Mouse (Mus musculus) embryonic facial prominence, embryonic 15.5 days (tissue): Measurements from ENCODE around the gene Spib. TPM values are rescaled to one million over a fixed set of nuclear protein-coding genes. Genes with fewer than 3 reads are reported as not detected.
A peak's percentile ranks its signal among the peaks of the same experiment; 100 is the strongest.

Experiments
- ATAC-seq: fragments of 200-750 bp; cut with Nextera tagmentation; 2 replicates; pipeline ENCODE4 v1.8.0; 2017; ENCODE audit warnings: low read depth, moderate TSS enrichment; ENCODE audit not compliant: insufficient number of reproducible peaks, low FRiP score, low TSS enrichment
- H3K27ac ChIP-seq: fragments of 300-500 bp; sonication (generic); replicated peaks from 2 replicates; pipeline ENCODE4 v1.5.1; 2015; ENCODE audit warnings: mild to moderate bottlenecking, inconsistent platforms
- H3K27me3 ChIP-seq: fragments of 300-500 bp; sonication (generic); 2 replicates; pipeline ENCODE4 v1.6.1; 2015; ENCODE audit warnings: inconsistent platforms
- H3K36me3 ChIP-seq: fragments of 300-500 bp; sonication (generic); 2 replicates; pipeline ENCODE4 v1.6.1; 2015; ENCODE audit warnings: mild to moderate bottlenecking, inconsistent platforms
- H3K4me1 ChIP-seq: fragments of 300-500 bp; sonication (generic); 2 replicates; pipeline ENCODE4 v1.6.1; 2015; ENCODE audit warnings: inconsistent platforms
- H3K4me2 ChIP-seq: fragments of 300-500 bp; sonication (generic); replicated peaks from 2 replicates; pipeline ENCODE4 v1.6.1; 2015; ENCODE audit warnings: mild to moderate bottlenecking, inconsistent platforms
- H3K4me3 ChIP-seq: fragments of 300-500 bp; sonication (generic); replicated peaks from 2 replicates; pipeline ENCODE4 v1.5.1; 2015; ENCODE audit warnings: mild to moderate bottlenecking, inconsistent platforms
- H3K9ac ChIP-seq: fragments of 300-500 bp; sonication (generic); 2 replicates; pipeline ENCODE4 v1.6.1; 2015; ENCODE audit warnings: inconsistent platforms
- H3K9me3 ChIP-seq: fragments of 300-500 bp; sonication (generic); replicated peaks from 2 replicates; pipeline ENCODE4 v1.6.1; 2016; ENCODE audit warnings: inconsistent platforms
- whole genome bisulfite sequencing: fragments of 180-500 bp; shearing (Covaris S2); methylation state at CpG from one replicate; pipeline ENCODE4 v1.1.7; 2015; 5-methylcytosine and 5-hydroxymethylcytosine counted together
- polyA plus RNA-seq: library from polyadenylated mRNA; unstranded; fragments of >200 nt; fragmentation: Nextera tagmentation; extraction: Ambion mirVana; gene quantifications from 2 replicates; pipeline ENCODE4 v1.2.1, GENCODE M21; 2015

Gene Spib
- polyA plus RNA-seq, 1 experiment from 2014 or later, result 1.4 TPM

- WGBS, result 18% methylated on average over 5 of the region's 5 CpGs
- ATAC-seq, result no peak
- Histone ChIP-seq H3K9me3 (no peaks in the 10 kb centered on the region), H3K36me3 (peaks cover 34% of the 10 kb centered on the region), H3K4me1 (peaks cover 22% of the 10 kb centered on the region), H3K27ac (peak overlapping the region; percentile 86; the same call in 1 of the 2 replicates), H3K4me2 (peak overlapping the region; percentile 87), H3K4me3 (peak overlapping the region; percentile 70), H3K27me3 (no peaks in the 10 kb centered on the region), H3K9ac (peak overlapping the region; percentile 51)
Measured at GRCm38 (mm10) chr7:44547725-44548124, 15.9 kb upstream of the Spib start.

DNA sequence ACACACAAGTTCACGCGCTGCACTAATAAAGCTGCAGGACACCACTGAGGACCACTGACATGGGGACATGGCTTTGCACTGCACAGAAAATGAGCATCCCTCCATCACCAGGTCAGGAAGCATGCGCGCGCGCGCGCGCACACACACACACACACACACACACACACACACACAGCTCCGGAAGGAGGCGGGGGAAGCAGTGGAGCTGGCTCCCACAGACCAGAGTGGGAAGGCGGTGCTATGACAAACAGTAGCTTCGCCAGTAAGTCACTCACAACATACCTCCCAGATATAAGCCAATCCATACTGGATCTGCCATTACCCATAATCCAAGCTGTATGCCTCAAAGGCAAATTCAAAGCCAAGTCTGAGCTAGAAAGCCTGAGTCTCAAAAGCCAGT lies 15.2 kb upstream of the Spib start:
- Histone ChIP-seq H3K4me3 (peak overlapping the region; percentile 70; the same call in 1 of the 2 replicates), H3K36me3 (peaks cover 37% of the 10 kb centered on the region), H3K27ac (no peak overlapping the region), H3K9me3 (no peaks in the 10 kb centered on the region), H3K4me2 (peak overlapping the region; percentile 87), H3K27me3 (no peaks in the 10 kb centered on the region), H3K9ac (no peak overlapping the region; the same call in 1 of the 2 replicates), H3K4me1 (peaks cover 18% of the 10 kb centered on the region)
- ATAC-seq, result no peak
- WGBS, result 90% methylated on average over 13 of the region's 13 CpGs

- H3K9me3 ChIP-seq, result no peaks in the 10 kb centered on the region
- 94% methylated on average over 3 of the region's 3 CpGs for WGBS
- no peak for ATAC-seq
- no peak overlapping the region for H3K4me3 ChIP-seq
- H3K27ac ChIP-seq, result no peak overlapping the region
- no peaks in the 10 kb centered on the region for H3K27me3 ChIP-seq
- no peak overlapping the region for H3K4me2 ChIP-seq
- H3K9ac ChIP-seq, result no peak overlapping the region
- H3K36me3 ChIP-seq, result peaks cover 37% of the 10 kb centered on the region
- H3K4me1 ChIP-seq, result peaks cover 18% of the 10 kb centered on the region
Measured at GRCm38 (mm10) chr7:44546274-44546673, 14.4 kb upstream of the Spib start.

DNA sequence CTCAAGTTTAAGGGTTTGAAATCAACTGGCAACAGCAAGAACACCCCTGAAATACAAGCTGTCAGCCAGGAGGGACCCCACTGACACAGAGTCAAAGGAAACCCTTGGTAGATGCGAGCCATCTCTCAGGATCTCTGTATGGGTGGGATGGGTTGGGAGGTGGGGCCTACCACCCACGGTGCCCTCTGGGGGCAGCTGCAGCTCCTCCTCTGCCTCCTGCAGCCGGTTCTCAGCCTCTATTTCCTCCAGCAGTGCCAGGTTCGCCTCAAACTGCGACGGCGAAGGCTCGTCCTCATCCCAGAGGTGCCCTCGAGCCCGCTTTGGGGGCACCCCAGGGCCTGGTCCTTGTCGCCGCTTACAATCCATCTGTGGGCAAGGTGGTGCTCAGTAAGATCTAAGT lies 11.2 kb upstream of the Spib start:
- Histone ChIP-seq H3K4me3 (no peak overlapping the region), H3K4me2 (no peak overlapping the region), H3K27me3 (no peaks in the 10 kb centered on the region), H3K36me3 (peaks cover 49% of the 10 kb centered on the region), H3K4me1 (peaks cover 12% of the 10 kb centered on the region), H3K27ac (no peak overlapping the region), H3K9me3 (no peaks in the 10 kb centered on the region), H3K9ac (no peak overlapping the region)
- no peak for ATAC-seq
- WGBS, result 74% methylated on average over 12 of the region's 12 CpGs

DNA sequence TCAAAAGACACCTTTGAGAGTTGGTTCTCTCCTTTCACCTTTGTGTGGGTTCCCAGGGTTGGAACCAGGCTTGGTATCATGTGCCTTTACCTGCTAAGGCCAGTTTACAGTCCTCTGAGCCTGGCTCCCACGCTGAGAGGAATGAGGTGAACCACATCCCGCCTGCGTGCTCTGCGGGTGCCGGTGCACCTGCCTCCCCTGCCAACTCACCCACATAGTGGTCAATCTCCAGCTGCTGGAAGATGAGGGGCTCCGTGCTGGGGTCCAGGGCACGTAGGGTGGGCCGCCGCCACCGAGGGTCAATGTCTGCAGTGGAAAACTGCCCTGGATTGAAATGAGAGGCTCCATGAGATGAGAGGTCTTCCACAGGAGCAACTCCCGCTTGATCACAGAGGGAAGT lies 10.7 kb upstream of the Spib start:
- 91% methylated on average over 11 of the region's 11 CpGs for WGBS
- H3K27ac ChIP-seq, result no peak overlapping the region
- no peak overlapping the region for H3K4me3 ChIP-seq
- no peaks in the 10 kb centered on the region for H3K9me3 ChIP-seq
- H3K27me3 ChIP-seq, result no peaks in the 10 kb centered on the region
- no peak overlapping the region for H3K9ac ChIP-seq
- H3K36me3 ChIP-seq, result peaks cover 54% of the 10 kb centered on the region
- ATAC-seq, result no peak
- peaks cover 7% of the 10 kb centered on the region for H3K4me1 ChIP-seq
- no peak overlapping the region for H3K4me2 ChIP-seq

- Histone ChIP-seq H3K27me3 (no peaks in the 10 kb centered on the region), H3K36me3 (peaks cover 87% of the 10 kb centered on the region), H3K27ac (no peak overlapping the region), H3K9me3 (no peaks in the 10 kb centered on the region), H3K4me2 (no peak overlapping the region), H3K4me1 (no peaks in the 10 kb centered on the region), H3K9ac (no peak overlapping the region), H3K4me3 (no peak overlapping the region)
- no peak for ATAC-seq
- WGBS, result 90% methylated on average over 41 of the region's 41 CpGs
Measured at GRCm38 (mm10) chr7:44538756-44539624, 7.1 kb upstream of the Spib start.

GRCm38 (mm10) chr7:44537496-44537895 lies 5.6 kb upstream of the Spib start:
- no peaks in the 10 kb centered on the region for H3K27me3 ChIP-seq
- no peak overlapping the region for H3K27ac ChIP-seq
- no peaks in the 10 kb centered on the region for H3K9me3 ChIP-seq
- no peak for ATAC-seq
- WGBS, result 91% methylated on average over 13 of the region's 13 CpGs
- H3K4me2 ChIP-seq, result no peak overlapping the region
- H3K4me1 ChIP-seq, result 0 out of 2 replicates have a peak, but pooled peaks cover 5% of the 10 kb centered on the region
- H3K36me3 ChIP-seq, result peaks cover 93% of the 10 kb centered on the region
- no peak overlapping the region for H3K4me3 ChIP-seq
- no peak overlapping the region for H3K9ac ChIP-seq

- peaks cover 88% of the 10 kb centered on the region for H3K36me3 ChIP-seq
- H3K9me3 ChIP-seq, result no peaks in the 10 kb centered on the region
- peaks cover 5% of the 10 kb centered on the region; the same call in 1 of the 2 replicates for H3K4me1 ChIP-seq
- no peak for ATAC-seq
- no peak overlapping the region for H3K4me3 ChIP-seq
- WGBS, result 82% methylated on average over 7 of the region's 7 CpGs
- no peak overlapping the region for H3K4me2 ChIP-seq
- H3K27ac ChIP-seq, result no peak overlapping the region
- H3K9ac ChIP-seq, result no peak overlapping the region
- H3K27me3 ChIP-seq, result no peaks in the 10 kb centered on the region
Measured at GRCm38 (mm10) chr7:44537009-44537408, 5.1 kb upstream of the Spib start.

DNA sequence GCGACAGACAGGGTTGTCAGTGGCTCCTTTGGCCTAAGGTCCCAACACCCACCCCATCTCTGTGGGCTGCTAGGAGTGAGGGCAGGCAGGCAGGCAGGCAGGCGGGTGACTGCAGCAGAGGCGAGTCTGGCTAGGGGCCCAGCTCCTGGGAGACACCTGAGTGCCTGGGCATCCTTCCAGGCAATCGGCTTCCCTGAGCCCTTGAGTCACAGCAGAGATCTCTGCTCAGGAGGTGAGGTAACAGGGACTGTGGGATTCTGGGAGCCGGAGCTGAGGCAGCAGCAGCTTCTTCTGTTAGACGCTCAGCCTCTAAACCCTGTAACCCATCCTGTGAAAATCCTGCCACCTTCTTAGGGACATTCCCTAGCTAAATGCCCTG lies 4.7 kb upstream of the Spib start:
- Histone ChIP-seq H3K27ac (no peak overlapping the region), H3K4me2 (no peak overlapping the region), H3K9ac (no peak overlapping the region), H3K9me3 (no peaks in the 10 kb centered on the region), H3K36me3 (peaks cover 84% of the 10 kb centered on the region), H3K27me3 (no peaks in the 10 kb centered on the region), H3K4me1 (peaks cover 9% of the 10 kb centered on the region; the same call in 1 of the 2 replicates), H3K4me3 (no peak overlapping the region)
- ATAC-seq, result no peak
- 84% methylated on average over 6 of the region's 6 CpGs for WGBS

GRCm38 (mm10) chr7:44535657-44536589 lies 4.1 kb upstream of the Spib start:
- Histone ChIP-seq H3K27ac (no peak overlapping the region), H3K9ac (no peak overlapping the region), H3K4me1 (peaks cover 9% of the 10 kb centered on the region; the same call in 1 of the 2 replicates), H3K9me3 (no peaks in the 10 kb centered on the region), H3K4me3 (no peak overlapping the region), H3K27me3 (no peaks in the 10 kb centered on the region), H3K36me3 (peaks cover 77% of the 10 kb centered on the region), H3K4me2 (no peak overlapping the region)
- 92% methylated on average over 27 of the region's 27 CpGs for WGBS
- no peak for ATAC-seq
